Mouse (Mus musculus) bone marrow macrophage, adult 2 months (primary cell): ENCODE results near the gene Ccndbp1.

Experiments used
- CTCF ChIP-seq: IDR thresholded peaks from 2 replicates; pipeline ENCODE4 v1.5.1; 2012; ENCODE audit warnings: low read depth, mild to moderate bottlenecking, low read length, moderate library complexity
- POLR2A ChIP-seq: IDR thresholded peaks from 2 replicates; pipeline ENCODE4 v1.6.1; 2012; ENCODE audit warnings: mild to moderate bottlenecking, low read depth, low read length, borderline replicate concordance

- TF ChIP-seq POLR2A (no peak), CTCF (no peak)
These were observed 4.5 kb downstream of the Ccndbp1 start for GRCm38 (mm10) chr2:121012676-121013075.
